Mouse (Mus musculus): Measurements from ENCODE around the gene Npm3.

Npm3 gene

GRCm38 (mm10) chr19:45749243-45750043, at the start of gene Npm3:
Gene Npm3, minus strand, starts transcription at chr19:45749591.
- peak; percentile 96 for DNase-seq (ENCODE audit: extremely low spot score, low spot score)

- no peak for DNase-seq (ENCODE audit: extremely low spot score, low spot score)
Observed at GRCm38 (mm10) chr19:45796879-45797278, 47.5 kb upstream of the Npm3 start.

DNA sequence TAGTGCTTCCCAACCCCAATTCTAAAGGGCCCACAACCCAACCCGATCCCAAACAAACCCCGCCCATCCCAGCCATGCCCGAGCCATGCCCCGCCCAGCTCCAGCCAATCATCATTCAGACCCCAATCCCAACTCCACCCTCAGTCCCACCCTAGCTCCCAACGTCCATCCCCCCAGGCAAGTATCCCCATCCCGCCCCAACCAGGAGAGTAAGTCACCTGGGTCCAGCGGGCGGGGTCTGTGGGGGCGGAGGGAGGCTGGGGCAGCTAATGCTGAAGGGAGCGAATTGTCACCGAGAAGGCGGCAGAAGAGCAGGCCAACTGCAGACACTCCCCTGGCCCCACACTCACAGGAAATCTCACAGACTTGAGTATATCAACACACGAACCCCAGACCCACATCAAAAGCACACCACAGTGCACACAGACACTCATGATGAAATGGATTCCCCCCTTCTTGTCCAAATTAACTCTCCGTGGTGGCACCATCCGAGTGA, 46.7 kb upstream of the Npm3 start:
- peak; percentile 40 for DNase-seq (ENCODE audit: extremely low spot score, low spot score)

- DNase-seq (ENCODE audit: extremely low spot score, low spot score) = no peak
Observed at GRCm38 (mm10) chr19:45795406-45795944, 46.1 kb upstream of the Npm3 start.

- DNase-seq (ENCODE audit: extremely low spot score, low spot score) = no peak
Observed at GRCm38 (mm10) chr19:45794718-45795117, 45.3 kb upstream of the Npm3 start.

GRCm38 (mm10) chr19:45792404-45792803, 43.0 kb upstream of the Npm3 start:
- no peak for DNase-seq (ENCODE audit: extremely low spot score, low spot score)

GRCm38 (mm10) chr19:45789888-45790874, 40.8 kb upstream of the Npm3 start:
- no peak for DNase-seq (ENCODE audit: extremely low spot score, low spot score)

DNA sequence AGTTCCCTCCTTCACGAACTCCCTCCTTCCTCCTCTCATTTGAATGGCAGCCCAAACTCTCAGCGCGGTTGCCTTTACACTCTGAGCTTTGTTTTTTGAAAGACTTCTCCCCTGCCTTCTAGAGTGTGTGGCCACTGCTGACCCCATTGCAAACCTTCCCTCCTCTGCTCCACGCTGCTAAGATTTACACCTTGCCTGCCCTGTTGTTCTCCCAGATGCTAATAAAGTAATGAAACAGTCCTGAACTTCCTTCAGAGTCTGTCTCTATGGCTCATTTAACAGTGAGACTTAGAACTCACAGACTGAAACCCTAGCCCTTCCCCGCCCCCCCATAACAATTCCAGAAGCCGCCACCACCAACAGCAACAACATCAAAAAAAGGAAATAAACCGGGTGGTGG, 40.0 kb upstream of the Npm3 start:
- no peak for DNase-seq (ENCODE audit: extremely low spot score, low spot score)

GRCm38 (mm10) chr19:45788337-45788736, 38.9 kb upstream of the Npm3 start:
- no peak for DNase-seq (ENCODE audit: extremely low spot score, low spot score)

- no peak for DNase-seq (ENCODE audit: extremely low spot score, low spot score)
Observed at GRCm38 (mm10) chr19:45787450-45787849, 38.1 kb upstream of the Npm3 start.

- no peak for DNase-seq (ENCODE audit: extremely low spot score, low spot score)
Observed at GRCm38 (mm10) chr19:45785470-45785869, 36.1 kb upstream of the Npm3 start.

DNA sequence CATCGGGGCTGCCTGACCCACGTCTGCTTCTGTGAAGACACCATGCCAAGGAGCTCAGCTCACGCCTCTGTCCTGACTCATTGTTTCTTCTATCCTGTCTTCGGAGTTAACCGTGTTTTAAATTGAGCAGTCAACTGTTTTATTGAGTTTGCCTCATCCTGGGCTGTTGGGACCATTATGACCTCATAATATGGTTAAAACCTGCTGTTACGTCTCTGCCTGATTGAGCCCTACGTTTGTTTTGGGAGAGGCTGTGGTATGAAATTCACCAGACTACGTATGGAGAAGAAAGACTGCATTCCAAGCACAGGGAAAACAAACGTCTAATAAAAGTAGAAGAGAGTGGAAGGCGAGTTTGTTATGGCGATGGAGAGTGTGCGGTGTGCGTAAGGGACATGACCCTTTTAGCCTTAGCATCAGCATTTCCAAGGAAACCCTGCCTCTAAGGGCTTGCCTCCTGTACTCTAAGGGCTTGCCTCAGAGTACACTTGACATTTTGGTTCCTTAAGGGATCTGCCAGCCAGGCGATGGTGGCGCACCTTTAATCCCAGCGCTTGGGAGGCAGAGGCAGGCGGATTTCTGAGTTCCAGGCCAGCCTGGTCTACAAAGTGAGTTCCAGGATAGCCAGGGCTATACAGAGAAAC, 34.7 kb upstream of the Npm3 start:
- no peak for DNase-seq (ENCODE audit: extremely low spot score, low spot score)

- DNase-seq (ENCODE audit: extremely low spot score, low spot score) = peak; percentile 99
Observed at GRCm38 (mm10) chr19:45783181-45783932, 34.0 kb upstream of the Npm3 start, which contains the start of gene Mgea5. Gene Mgea5, minus strand, starts transcription at chr19:45783837.

DNA sequence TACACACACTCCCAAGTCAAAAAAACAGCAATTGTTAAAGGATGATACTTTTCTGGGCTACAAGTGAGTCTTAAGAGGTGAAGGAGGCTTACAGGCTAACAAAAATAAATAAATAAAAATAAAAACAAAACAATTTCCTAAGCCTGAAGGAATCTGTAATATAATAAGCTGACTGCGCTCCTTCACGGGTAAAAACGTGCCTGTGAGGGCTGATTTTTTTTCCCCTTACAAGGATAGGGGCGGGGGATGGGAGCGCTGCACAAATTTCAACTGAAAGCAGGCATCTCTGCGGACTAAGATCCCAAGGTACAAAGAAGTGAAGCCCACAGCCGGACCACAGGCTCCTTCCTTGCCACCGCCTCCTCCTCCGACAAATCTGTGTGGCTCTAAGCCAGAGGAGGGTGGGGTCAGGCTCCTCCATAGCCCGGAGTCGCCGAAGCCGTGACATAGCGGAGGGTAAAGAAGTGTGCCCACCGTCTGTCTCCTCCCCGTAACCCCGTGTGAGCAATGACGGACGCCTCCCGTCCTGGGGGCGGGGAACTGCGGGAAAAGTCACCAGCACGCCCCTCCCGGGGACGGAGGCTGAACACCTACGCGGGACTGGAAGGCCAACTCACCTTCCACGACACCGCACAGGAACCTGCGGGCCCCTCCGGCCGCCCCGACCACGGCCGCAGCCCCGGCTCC, 33.1 kb upstream of the Npm3 start:
- DNase-seq (ENCODE audit: extremely low spot score, low spot score) = no peak

DNA sequence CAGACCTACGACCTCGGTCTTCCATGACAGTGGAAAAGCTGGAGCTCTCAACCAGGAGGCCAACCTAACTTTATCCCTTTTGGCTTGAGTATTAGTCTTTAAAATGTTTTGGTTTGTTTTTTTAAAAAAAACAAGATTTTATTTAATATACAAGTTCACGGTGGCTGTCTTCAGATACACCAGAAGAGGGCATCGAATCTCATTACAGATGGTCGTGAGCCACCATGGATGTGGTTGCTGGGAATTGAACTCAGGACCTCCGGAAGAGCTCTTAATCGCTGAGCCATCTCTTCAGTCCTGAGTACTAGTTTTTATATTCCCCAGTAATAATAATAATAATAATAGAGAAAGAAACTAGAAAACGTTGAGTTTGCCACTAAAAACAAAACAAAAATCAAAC, 32.3 kb upstream of the Npm3 start:
- DNase-seq (ENCODE audit: extremely low spot score, low spot score) = no peak

DNA sequence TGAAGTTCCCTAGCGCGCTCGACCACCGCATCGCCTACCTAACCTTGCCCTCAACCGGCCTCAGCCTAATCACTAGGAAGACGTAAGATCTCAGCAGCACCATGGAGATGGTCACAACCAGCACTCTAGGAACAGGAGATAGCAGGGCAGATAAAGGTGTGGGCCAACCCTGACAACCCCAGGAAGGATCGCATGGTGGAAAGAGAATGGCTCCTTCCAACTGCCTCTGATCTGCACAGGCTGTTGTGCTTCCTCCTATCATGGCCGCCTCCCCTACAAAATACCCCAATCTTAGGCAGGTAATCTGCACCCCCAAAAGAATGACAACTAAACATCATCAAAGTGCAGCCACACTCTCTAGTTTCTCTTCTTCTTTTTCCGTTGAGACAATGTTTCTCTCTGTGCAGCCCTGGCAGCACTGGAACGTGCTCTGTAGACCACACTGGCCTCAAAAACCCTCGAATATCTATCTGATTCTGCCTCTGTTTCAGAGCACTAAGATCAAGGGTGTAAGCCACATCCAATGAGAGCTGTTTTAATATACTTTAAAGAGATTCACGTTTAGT, 31.0 kb upstream of the Npm3 start:
- DNase-seq (ENCODE audit: extremely low spot score, low spot score) = no peak

- DNase-seq (ENCODE audit: extremely low spot score, low spot score) = no peak
Observed at GRCm38 (mm10) chr19:45775486-45775885, 26.1 kb upstream of the Npm3 start.

DNA sequence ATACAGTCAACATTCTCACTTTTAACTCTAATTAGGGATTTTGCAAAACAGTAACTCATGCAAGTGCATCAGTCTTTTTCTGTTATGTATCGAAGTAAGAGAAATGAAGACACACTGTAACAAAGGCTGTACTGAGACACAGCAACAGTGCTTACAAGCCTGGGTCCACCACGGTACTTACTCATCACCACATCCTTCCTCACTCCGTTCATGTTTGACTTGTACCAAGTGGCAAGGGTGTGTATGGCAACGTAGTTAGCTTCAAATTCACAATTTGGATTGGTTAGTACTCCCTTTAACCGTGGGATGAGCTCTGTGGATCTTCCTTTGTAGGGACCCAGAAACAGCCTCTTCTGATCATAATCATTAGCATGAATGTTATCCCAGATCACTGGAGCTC, 22.1 kb upstream of the Npm3 start:
- no peak for DNase-seq (ENCODE audit: extremely low spot score, low spot score)

GRCm38 (mm10) chr19:45760810-45761209, 11.4 kb upstream of the Npm3 start:
- no peak for DNase-seq (ENCODE audit: extremely low spot score, low spot score)

- no peak for DNase-seq (ENCODE audit: extremely low spot score, low spot score)
Observed at GRCm38 (mm10) chr19:45758671-45759070, 9.3 kb upstream of the Npm3 start.

Data from neural tube, embryonic 10.5 days (tissue).